Mouse (Mus musculus) ovary, postnatal 10 days (tissue): ENCODE data around the gene Tsen2.

ENCODE experiments used
- DNase-seq: peaks from one replicate; pipeline ENCODE4 v3.0.0; 2022; ENCODE audit warnings: low spot score

Tsen2 gene

GRCm38 (mm10) chr6:115544442-115544970 is at the start of gene Tsen2:
Gene Tsen2, plus strand, starts transcription at chr6:115544664.
- peak; percentile 94 for DNase-seq

GRCm38 (mm10) chr6:115499540-115499939 is 44.9 kb upstream of the Tsen2 start:
- DNase-seq: no peak

GRCm38 (mm10) chr6:115500234-115500633 is 44.2 kb upstream of the Tsen2 start:
- DNase-seq: no peak

- no peak for DNase-seq
Measured at GRCm38 (mm10) chr6:115501131-115501530, 43.3 kb upstream of the Tsen2 start.

GRCm38 (mm10) chr6:115503038-115503437 is 41.4 kb upstream of the Tsen2 start:
- no peak for DNase-seq

GRCm38 (mm10) chr6:115503549-115504159 is 40.8 kb upstream of the Tsen2 start:
- DNase-seq: no peak

- no peak for DNase-seq
Measured at GRCm38 (mm10) chr6:115504160-115504558, 40.3 kb upstream of the Tsen2 start.

- no peak for DNase-seq
Measured at GRCm38 (mm10) chr6:115504915-115505314, 39.5 kb upstream of the Tsen2 start.

- no peak for DNase-seq
Measured at GRCm38 (mm10) chr6:115506425-115506824, 38.0 kb upstream of the Tsen2 start.

- no peak for DNase-seq
Measured at GRCm38 (mm10) chr6:115511447-115511846, 33.0 kb upstream of the Tsen2 start.

- DNase-seq: no peak
Measured at GRCm38 (mm10) chr6:115513207-115513606, 31.3 kb upstream of the Tsen2 start.

GRCm38 (mm10) chr6:115517904-115518303 is 26.6 kb upstream of the Tsen2 start:
- no peak for DNase-seq

GRCm38 (mm10) chr6:115518352-115518751 is 26.1 kb upstream of the Tsen2 start:
- no peak for DNase-seq

- no peak for DNase-seq
Measured at GRCm38 (mm10) chr6:115519275-115519699, 25.2 kb upstream of the Tsen2 start.

- no peak for DNase-seq
Measured at GRCm38 (mm10) chr6:115521923-115522322, 22.5 kb upstream of the Tsen2 start.

- DNase-seq: no peak
Measured at GRCm38 (mm10) chr6:115522691-115523146, 21.7 kb upstream of the Tsen2 start.

GRCm38 (mm10) chr6:115523201-115523600 is 21.3 kb upstream of the Tsen2 start:
- no peak for DNase-seq

- no peak for DNase-seq
Measured at GRCm38 (mm10) chr6:115524449-115524990, 19.9 kb upstream of the Tsen2 start.

GRCm38 (mm10) chr6:115527418-115527817 is 17.0 kb upstream of the Tsen2 start:
- DNase-seq: no peak

GRCm38 (mm10) chr6:115528372-115528771 is 16.1 kb upstream of the Tsen2 start:
- no peak for DNase-seq

- DNase-seq: no peak
Measured at GRCm38 (mm10) chr6:115534617-115535016, 9.8 kb upstream of the Tsen2 start.

GRCm38 (mm10) chr6:115536169-115536568 is 8.3 kb upstream of the Tsen2 start:
- DNase-seq: no peak

- DNase-seq: peak; percentile 78
Measured at GRCm38 (mm10) chr6:115538645-115539429, 5.6 kb upstream of the Tsen2 start.
